Mouse (Mus musculus): ENCODE results near the gene Rasal1. TPM values are rescaled to one million over a fixed set of nuclear protein-coding genes. Genes with fewer than 3 reads are reported as not detected.

Gene Rasal1
- polyA plus RNA-seq (2012; rRNA removed): 27.7 and 28.0 TPM in 2 replicates

GRCm38 (mm10) chr5:120648569-120649373 is at the start of gene Rasal1:
Gene Rasal1, plus strand, starts transcription at chr5:120648812.
- peaks cover 41% of the 10 kb centered on the region for H3K4me1 ChIP-seq (replicated peaks; ENCODE audit: control insufficient read depth, insufficient read depth, low read length)
- H3K27ac ChIP-seq (ENCODE audit: control insufficient read depth, insufficient read depth, low read length): peak within 1 kb of the TSS; percentile 61
- peak; percentile 93 for DNase-seq
- no peaks in the 10 kb centered on the region for H3K36me3 ChIP-seq (ENCODE audit: control insufficient read depth, insufficient read depth, low read length)
- 0 out of 2 replicates have a peak, but pooled peaks have one; percentile 53 for TF ChIP-seq POLR2A (IDR thresholded peaks at IDR 0.05; ENCODE audit: control insufficient read depth, extremely low read depth, insufficient read depth, low read length, poor library complexity)
- TF ChIP-seq CTCF (IDR thresholded peaks at IDR 0.05; ENCODE audit: borderline replicate concordance, control insufficient read depth, extremely low read depth, insufficient read depth, low read length, poor library complexity): peak; percentile 92
- no peaks in the 10 kb centered on the region for H3K27me3 ChIP-seq (ENCODE audit: control insufficient read depth, insufficient read depth, low read length)
- WGBS: under 1% methylated on average over 53 of the region's 53 CpGs
- H3K4me3 ChIP-seq (ENCODE audit: control insufficient read depth, insufficient read depth, low read length): peak within 1 kb of the TSS; percentile 67

- peaks cover 8% of the 10 kb centered on the region for H3K4me1 ChIP-seq (replicated peaks; ENCODE audit: control insufficient read depth, insufficient read depth, low read length)
- DNase-seq: no peak
- H3K4me3 ChIP-seq (ENCODE audit: control insufficient read depth, insufficient read depth, low read length): no peak overlapping the region
- H3K27ac ChIP-seq (ENCODE audit: control insufficient read depth, insufficient read depth, low read length): no peak overlapping the region
- H3K27me3 ChIP-seq (ENCODE audit: control insufficient read depth, insufficient read depth, low read length): no peaks in the 10 kb centered on the region
- WGBS: 80% methylated on average over 6 of the region's 6 CpGs
- TF ChIP-seq POLR2A (IDR thresholded peaks at IDR 0.05; ENCODE audit: control insufficient read depth, extremely low read depth, insufficient read depth, low read length, poor library complexity): no peak
- no peaks in the 10 kb centered on the region for H3K36me3 ChIP-seq (ENCODE audit: control insufficient read depth, insufficient read depth, low read length)
Measured at GRCm38 (mm10) chr5:120599625-120600024, 49.0 kb upstream of the Rasal1 start.

DNA sequence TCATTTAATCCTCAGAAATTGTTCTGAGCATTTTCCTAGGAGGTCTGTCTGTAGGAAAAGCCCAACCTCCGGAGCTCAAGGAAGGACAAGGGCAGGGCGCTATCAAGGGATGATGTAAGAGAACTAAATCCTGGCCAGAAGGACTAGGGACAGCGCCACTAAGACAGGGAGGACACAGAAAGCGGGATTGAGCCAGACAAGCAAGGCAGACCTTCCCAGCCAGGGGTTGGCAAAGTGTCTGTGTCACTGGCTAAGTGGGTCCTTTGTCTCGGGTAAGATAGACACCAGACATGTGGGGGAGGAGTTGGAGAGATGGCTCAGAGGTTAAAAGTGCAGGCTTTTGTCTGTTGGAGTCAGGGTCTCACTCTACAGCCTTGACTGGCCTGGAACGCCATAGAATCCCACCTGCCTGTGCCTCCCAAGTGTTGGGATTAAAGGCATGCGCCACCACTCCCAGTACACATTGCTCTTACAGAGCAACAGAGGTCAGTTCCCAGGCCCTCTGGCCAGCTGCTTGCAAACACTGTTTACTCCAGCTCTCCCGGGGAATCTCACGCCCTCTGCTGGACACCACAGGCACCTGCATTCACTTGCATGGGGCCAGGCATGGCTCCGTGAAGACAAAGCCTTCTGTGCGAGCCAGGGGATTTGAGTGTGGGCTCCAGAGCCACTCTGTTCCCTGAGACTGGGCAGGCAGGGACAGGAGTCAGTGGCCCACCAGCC is 47.5 kb upstream of the Rasal1 start:
- Histone ChIP-seq H3K4me1 (replicated peaks; ENCODE audit: control insufficient read depth, insufficient read depth, low read length) (peaks cover 13% of the 10 kb centered on the region), H3K4me3 (ENCODE audit: control insufficient read depth, insufficient read depth, low read length) (no peak overlapping the region), H3K27me3 (ENCODE audit: control insufficient read depth, insufficient read depth, low read length) (no peaks in the 10 kb centered on the region), H3K36me3 (ENCODE audit: control insufficient read depth, insufficient read depth, low read length) (no peaks in the 10 kb centered on the region), H3K27ac (ENCODE audit: control insufficient read depth, insufficient read depth, low read length) (no peak overlapping the region)
- DNase-seq: no peak
- WGBS: 88% methylated on average over 11 of the region's 11 CpGs
- TF ChIP-seq CTCF (IDR thresholded peaks at IDR 0.05; ENCODE audit: borderline replicate concordance, control insufficient read depth, extremely low read depth, insufficient read depth, low read length, poor library complexity): peak; percentile 74; the same call in 1 of the 2 replicates
- TF ChIP-seq POLR2A (IDR thresholded peaks at IDR 0.05; ENCODE audit: control insufficient read depth, extremely low read depth, insufficient read depth, low read length, poor library complexity): no peak

DNA sequence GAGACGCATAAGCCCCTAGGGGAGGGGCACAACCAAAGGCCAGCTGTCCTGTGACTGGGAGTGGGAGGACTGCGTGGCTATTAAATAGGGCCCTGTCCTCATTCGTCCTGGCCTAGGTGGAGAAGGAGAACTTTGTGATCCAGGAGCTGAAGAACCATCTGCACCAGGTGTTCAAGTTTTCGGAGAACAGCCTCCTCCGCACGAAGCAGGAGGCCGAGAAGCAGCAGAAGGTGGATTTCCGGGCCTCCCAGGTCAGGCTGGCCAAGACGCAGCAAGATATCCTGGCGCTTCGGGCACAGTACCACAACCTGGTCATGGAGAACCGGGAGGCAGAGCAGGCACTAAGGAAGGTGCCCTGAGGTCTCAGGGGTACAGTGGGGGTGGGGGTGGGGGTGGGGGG is 46.4 kb upstream of the Rasal1 start:
- TF ChIP-seq POLR2A (IDR thresholded peaks at IDR 0.05; ENCODE audit: control insufficient read depth, extremely low read depth, insufficient read depth, low read length, poor library complexity) (no peak), CTCF (IDR thresholded peaks at IDR 0.05; ENCODE audit: borderline replicate concordance, control insufficient read depth, extremely low read depth, insufficient read depth, low read length, poor library complexity) (no peak)
- no peak for DNase-seq
- no peaks in the 10 kb centered on the region for H3K36me3 ChIP-seq (ENCODE audit: control insufficient read depth, insufficient read depth, low read length)

GRCm38 (mm10) chr5:120603515-120603914 is 45.1 kb upstream of the Rasal1 start:
- 95% methylated on average over 7 of the region's 7 CpGs for whole genome bisulfite sequencing
- Histone ChIP-seq H3K4me1 (replicated peaks; ENCODE audit: control insufficient read depth, insufficient read depth, low read length) (peaks cover 13% of the 10 kb centered on the region), H3K27ac (ENCODE audit: control insufficient read depth, insufficient read depth, low read length) (no peak overlapping the region), H3K27me3 (ENCODE audit: control insufficient read depth, insufficient read depth, low read length) (no peaks in the 10 kb centered on the region), H3K4me3 (ENCODE audit: control insufficient read depth, insufficient read depth, low read length) (no peak overlapping the region), H3K36me3 (ENCODE audit: control insufficient read depth, insufficient read depth, low read length) (no peaks in the 10 kb centered on the region)
- TF ChIP-seq POLR2A (IDR thresholded peaks at IDR 0.05; ENCODE audit: control insufficient read depth, extremely low read depth, insufficient read depth, low read length, poor library complexity) (no peak), CTCF (IDR thresholded peaks at IDR 0.05; ENCODE audit: borderline replicate concordance, control insufficient read depth, extremely low read depth, insufficient read depth, low read length, poor library complexity) (no peak)
- no peak for DNase-seq

More for the DNA sequence above, 46.4 kb upstream of the Rasal1 start:
- Histone ChIP-seq H3K4me3 (ENCODE audit: control insufficient read depth, insufficient read depth, low read length) (no peak overlapping the region), H3K27ac (ENCODE audit: control insufficient read depth, insufficient read depth, low read length) (no peak overlapping the region), H3K27me3 (ENCODE audit: control insufficient read depth, insufficient read depth, low read length) (no peaks in the 10 kb centered on the region), H3K4me1 (replicated peaks; ENCODE audit: control insufficient read depth, insufficient read depth, low read length) (peaks cover 13% of the 10 kb centered on the region)
- 96% methylated on average over 12 of the region's 12 CpGs for WGBS

- Histone ChIP-seq H3K27ac (ENCODE audit: control insufficient read depth, insufficient read depth, low read length) (no peak overlapping the region), H3K36me3 (ENCODE audit: control insufficient read depth, insufficient read depth, low read length) (no peaks in the 10 kb centered on the region), H3K4me1 (replicated peaks; ENCODE audit: control insufficient read depth, insufficient read depth, low read length) (peaks cover 6% of the 10 kb centered on the region), H3K4me3 (ENCODE audit: control insufficient read depth, insufficient read depth, low read length) (no peak overlapping the region), H3K27me3 (ENCODE audit: control insufficient read depth, insufficient read depth, low read length) (no peaks in the 10 kb centered on the region)
- TF ChIP-seq POLR2A (IDR thresholded peaks at IDR 0.05; ENCODE audit: control insufficient read depth, extremely low read depth, insufficient read depth, low read length, poor library complexity): no peak; the same call in 1 of the 2 replicates
- no peak for TF ChIP-seq CTCF (IDR thresholded peaks at IDR 0.05; ENCODE audit: borderline replicate concordance, control insufficient read depth, extremely low read depth, insufficient read depth, low read length, poor library complexity)
- DNase-seq: peak; percentile 86
- WGBS: 3% methylated on average over 6 of the region's 6 CpGs
Measured at GRCm38 (mm10) chr5:120604839-120605238, 43.8 kb upstream of the Rasal1 start.
